Mouse (Mus musculus) T-helper 1 cell (primary cell): ENCODE measurements around the gene Atp8a1.

Source experiments
- in situ Hi-C: fragments of 300-600 bp; cut with MboI, MseI; formaldehyde crosslinking; loops from one replicate; pipeline ENCODE4 v1.15.1; 2025; ENCODE audit warnings: high pct_unique_total_duplicates

The Atp8a1 gene

GRCm38 (mm10) chr5:67847253-67848165 lies at the start of gene Atp8a1:
TSS of gene Atp8a1 (minus strand) at chr5:67847434.
- in situ Hi-C loops, result no loop called here

GRCm38 (mm10) chr5:67884422-67885210 lies 37.4 kb upstream of the Atp8a1 start:
- in situ Hi-C loops, result no loop called here

GRCm38 (mm10) chr5:67883564-67884171 lies 36.4 kb upstream of the Atp8a1 start:
- in situ Hi-C loops, result no loop called here

- in situ Hi-C loops, result no loop called here
Measured at GRCm38 (mm10) chr5:67871414-67871813, 24.2 kb upstream of the Atp8a1 start.

GRCm38 (mm10) chr5:67866221-67866620 lies 19.0 kb upstream of the Atp8a1 start:
- in situ Hi-C loops, result no loop called here

- in situ Hi-C loops, result no loop called here
Measured at GRCm38 (mm10) chr5:67865670-67866069, 18.4 kb upstream of the Atp8a1 start.

GRCm38 (mm10) chr5:67864508-67865060 lies 17.4 kb upstream of the Atp8a1 start:
- in situ Hi-C loops, result no loop called here

GRCm38 (mm10) chr5:67863950-67864391 lies 16.7 kb upstream of the Atp8a1 start:
- in situ Hi-C loops, result no loop called here

GRCm38 (mm10) chr5:67854963-67855606 lies 7.9 kb upstream of the Atp8a1 start:
- in situ Hi-C loops, result no loop called here

- in situ Hi-C loops, result no loop called here
Measured at GRCm38 (mm10) chr5:67852860-67853259, 5.6 kb upstream of the Atp8a1 start.

GRCm38 (mm10) chr5:67849411-67849810 lies 2.2 kb upstream of the Atp8a1 start:
- in situ Hi-C loops, result no loop called here

- in situ Hi-C loops, result no loop called here
Measured at GRCm38 (mm10) chr5:67848511-67849014, 1.3 kb upstream of the Atp8a1 start.

- in situ Hi-C loops, result no loop called here
Measured at GRCm38 (mm10) chr5:67846361-67847224, 641 bp downstream of the Atp8a1 start.

GRCm38 (mm10) chr5:67845190-67845691 lies 2.0 kb downstream of the Atp8a1 start:
- in situ Hi-C loops, result no loop called here

GRCm38 (mm10) chr5:67844070-67844469 lies 3.2 kb downstream of the Atp8a1 start:
- in situ Hi-C loops, result no loop called here

- in situ Hi-C loops, result no loop called here
Measured at GRCm38 (mm10) chr5:67842306-67842705, 4.9 kb downstream of the Atp8a1 start.

GRCm38 (mm10) chr5:67833841-67834240 lies 13.4 kb downstream of the Atp8a1 start:
- in situ Hi-C loops, result no loop called here

GRCm38 (mm10) chr5:67831293-67832147 lies 15.7 kb downstream of the Atp8a1 start:
- in situ Hi-C loops, result no loop called here

GRCm38 (mm10) chr5:67828356-67828755 lies 18.9 kb downstream of the Atp8a1 start:
- in situ Hi-C loops, result no loop called here
